Mouse (Mus musculus): ENCODE data around the gene Xpnpep1. TPM values are rescaled to one million over a fixed set of nuclear protein-coding genes. Genes with fewer than 3 reads are reported as not detected.
A peak's percentile ranks its signal among the peaks of the same experiment; 100 is the strongest.

Xpnpep1 gene
- total RNA-seq, 1 experiment: 190 TPM

- DNase-seq (ENCODE audit: low read depth, low spot score): peak; percentile 72
- peak overlapping the region; percentile 97 for H3K27ac ChIP-seq (ENCODE audit: insufficient read depth, low read depth, low read length, poor library complexity, severe bottlenecking)
These were observed 18.1 kb upstream of the Xpnpep1 start for GRCm38 (mm10) chr19:53057980-53058725.

DNA sequence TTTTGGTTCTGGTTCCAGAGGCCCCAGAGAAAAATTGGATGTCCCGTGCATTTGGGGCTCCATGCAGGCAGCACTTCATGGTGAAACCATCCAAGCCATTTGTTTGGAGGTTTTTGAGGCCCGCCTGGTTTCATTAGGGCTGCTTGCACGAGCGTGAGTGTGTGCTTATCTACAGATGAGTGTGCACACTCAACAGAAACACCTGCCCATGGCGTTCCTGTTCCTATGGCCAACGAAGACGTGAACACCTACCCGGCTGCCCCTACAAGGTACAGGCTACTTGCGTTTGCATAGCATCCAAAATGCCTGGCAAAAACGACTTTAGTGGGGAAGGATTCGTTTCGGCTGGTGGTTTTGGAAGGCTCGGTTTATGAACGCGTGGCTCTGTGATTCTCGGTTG, 13.3 kb upstream of the Xpnpep1 start:
- H3K36me3 ChIP-seq (ENCODE audit: control insufficient read depth, insufficient read depth, low read length, poor library complexity, severe bottlenecking): no peaks in the 10 kb centered on the region
- H3K9me3 ChIP-seq (ENCODE audit: control insufficient read depth, insufficient read depth, low read depth, low read length): no peaks in the 10 kb centered on the region
- in situ Hi-C loops (cut with MboI; ENCODE audit: low sequenced_read_pairs in 2 of 2, unreplicated experiment in 2 of 2): no loop called here
- peak overlapping the region; percentile 8; the same call in 1 of the 2 replicates for H3K27ac ChIP-seq (ENCODE audit: insufficient read depth, low read depth, low read length, poor library complexity, severe bottlenecking)
- TF ChIP-seq ZC3H11A (IDR thresholded peaks at IDR 0.05; ENCODE audit: borderline replicate concordance, low read depth, low read length) (no peak), ZNF384 (IDR thresholded peaks at IDR 0.05; ENCODE audit: low read depth, low read length) (no peak), HCFC1 (IDR thresholded peaks at IDR 0.05; ENCODE audit: borderline replicate concordance, insufficient read depth, low read length) (no peak), CHD2 (IDR thresholded peaks at IDR 0.05; ENCODE audit: low read depth, low read length) (no peak), MAFK (IDR thresholded peaks at IDR 0.05; ENCODE audit: insufficient read depth, low read depth, low read length) (no peak)
- H3K9ac ChIP-seq (ENCODE audit: insufficient read depth, low read depth, low read length, poor library complexity, severe bottlenecking): peak overlapping the region; percentile 36; the same call in 1 of the 2 replicates
- H3K4me3 ChIP-seq (ENCODE audit: insufficient read depth in 1 of 2, low read depth in 1 of 2, low read length in 2 of 2, poor library complexity in 1 of 2, severe bottlenecking in 1 of 2): peak overlapping the region in 1 of 2 experiments; percentile 22; a peak in 2 of 4 replicates
- H3K4me1 ChIP-seq (ENCODE audit: control insufficient read depth in 2 of 2, insufficient read depth in 2 of 2, low read length in 2 of 2, poor library complexity in 1 of 2): peaks cover 13 to 21% of the 10 kb centered on the region in 2 experiments
- DNase-seq (ENCODE audit: low read depth, low spot score): no peak

More at GRCm38 (mm10) chr19:53057980-53058725, 18.1 kb upstream of the Xpnpep1 start:
- H3K9me3 ChIP-seq (ENCODE audit: control insufficient read depth, insufficient read depth, low read depth, low read length): no peaks in the 10 kb centered on the region
- peak overlapping the region; percentile 43; the same call in 1 of the 2 replicates for H3K9ac ChIP-seq (ENCODE audit: insufficient read depth, low read depth, low read length, poor library complexity, severe bottlenecking)
- H3K36me3 ChIP-seq (ENCODE audit: control insufficient read depth, insufficient read depth, low read length, poor library complexity, severe bottlenecking): no peaks in the 10 kb centered on the region
- H3K4me3 ChIP-seq (ENCODE audit: insufficient read depth in 1 of 2, low read depth in 1 of 2, low read length in 2 of 2, poor library complexity in 1 of 2, severe bottlenecking in 1 of 2): peak overlapping the region; percentile 25 to 40
- TF ChIP-seq MAFK (IDR thresholded peaks at IDR 0.05; ENCODE audit: insufficient read depth, low read depth, low read length) (no peak), HCFC1 (IDR thresholded peaks at IDR 0.05; ENCODE audit: borderline replicate concordance, insufficient read depth, low read length) (no peak), ZNF384 (IDR thresholded peaks at IDR 0.05; ENCODE audit: low read depth, low read length) (no peak), CHD2 (IDR thresholded peaks at IDR 0.05; ENCODE audit: low read depth, low read length) (no peak), ZC3H11A (IDR thresholded peaks at IDR 0.05; ENCODE audit: borderline replicate concordance, low read depth, low read length) (no peak)
- H3K4me1 ChIP-seq (ENCODE audit: control insufficient read depth in 2 of 2, insufficient read depth in 2 of 2, low read length in 2 of 2, poor library complexity in 1 of 2): peaks cover 2 to 14% of the 10 kb centered on the region in 2 experiments; a peak in 1 of 4 replicates
- in situ Hi-C loops (cut with MboI; ENCODE audit: low sequenced_read_pairs in 2 of 2, unreplicated experiment in 2 of 2): no loop called here

DNA sequence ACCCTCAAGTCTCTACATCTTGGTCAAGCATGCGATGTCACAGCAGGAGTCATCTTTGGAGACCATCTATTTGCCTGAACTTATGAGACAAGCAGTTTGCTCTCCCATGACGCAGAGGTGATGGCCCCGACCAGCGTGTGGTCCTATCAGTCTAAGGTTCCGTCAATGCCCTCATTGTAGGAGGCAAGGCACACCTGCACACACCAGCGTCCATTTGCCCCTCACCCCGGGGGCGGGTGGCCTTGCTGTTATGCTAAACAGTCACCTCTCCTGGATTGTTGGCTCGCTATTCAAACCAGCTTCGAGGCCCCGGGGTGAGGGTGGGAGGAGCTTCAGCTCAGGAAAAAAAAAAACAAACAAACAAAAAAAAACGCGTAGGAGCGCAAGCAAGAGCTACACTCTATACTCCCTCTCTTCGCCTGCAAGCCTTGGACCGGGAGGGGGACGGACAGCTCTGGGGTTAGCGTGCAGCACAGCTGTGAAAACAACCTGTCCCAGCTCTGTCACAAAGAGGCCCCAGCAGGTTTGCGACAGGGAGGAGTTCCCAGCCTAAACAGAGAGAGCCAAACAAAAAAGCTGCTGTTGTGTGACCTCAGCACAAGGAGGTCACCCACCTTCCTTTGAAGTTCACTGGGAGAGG, 12.1 kb upstream of the Xpnpep1 start:
- Histone ChIP-seq H3K27ac (ENCODE audit: insufficient read depth, low read depth, low read length, poor library complexity, severe bottlenecking) (peak overlapping the region; percentile 74), H3K9ac (ENCODE audit: insufficient read depth, low read depth, low read length, poor library complexity, severe bottlenecking) (no peak overlapping the region; the same call in 1 of the 2 replicates), H3K4me3 (ENCODE audit: insufficient read depth in 1 of 2, low read depth in 1 of 2, low read length in 2 of 2, poor library complexity in 1 of 2, severe bottlenecking in 1 of 2) (peak overlapping the region; percentile 9 to 29; a peak in 3 of 4 replicates), H3K9me3 (ENCODE audit: control insufficient read depth, insufficient read depth, low read depth, low read length) (no peaks in the 10 kb centered on the region), H3K4me1 (ENCODE audit: control insufficient read depth in 2 of 2, insufficient read depth in 2 of 2, low read length in 2 of 2, poor library complexity in 1 of 2) (peaks cover 13 to 18% of the 10 kb centered on the region in 2 experiments), H3K36me3 (ENCODE audit: control insufficient read depth, insufficient read depth, low read length, poor library complexity, severe bottlenecking) (no peaks in the 10 kb centered on the region)
- TF ChIP-seq ZNF384 (IDR thresholded peaks at IDR 0.05; ENCODE audit: low read depth, low read length): peak; percentile 93
- TF ChIP-seq CHD2 (IDR thresholded peaks at IDR 0.05; ENCODE audit: low read depth, low read length): no peak
- DNase-seq (ENCODE audit: low read depth, low spot score): peak; percentile 85
- in situ Hi-C loops (cut with MboI; ENCODE audit: low sequenced_read_pairs in 2 of 2, unreplicated experiment in 2 of 2): no loop called here

DNA sequence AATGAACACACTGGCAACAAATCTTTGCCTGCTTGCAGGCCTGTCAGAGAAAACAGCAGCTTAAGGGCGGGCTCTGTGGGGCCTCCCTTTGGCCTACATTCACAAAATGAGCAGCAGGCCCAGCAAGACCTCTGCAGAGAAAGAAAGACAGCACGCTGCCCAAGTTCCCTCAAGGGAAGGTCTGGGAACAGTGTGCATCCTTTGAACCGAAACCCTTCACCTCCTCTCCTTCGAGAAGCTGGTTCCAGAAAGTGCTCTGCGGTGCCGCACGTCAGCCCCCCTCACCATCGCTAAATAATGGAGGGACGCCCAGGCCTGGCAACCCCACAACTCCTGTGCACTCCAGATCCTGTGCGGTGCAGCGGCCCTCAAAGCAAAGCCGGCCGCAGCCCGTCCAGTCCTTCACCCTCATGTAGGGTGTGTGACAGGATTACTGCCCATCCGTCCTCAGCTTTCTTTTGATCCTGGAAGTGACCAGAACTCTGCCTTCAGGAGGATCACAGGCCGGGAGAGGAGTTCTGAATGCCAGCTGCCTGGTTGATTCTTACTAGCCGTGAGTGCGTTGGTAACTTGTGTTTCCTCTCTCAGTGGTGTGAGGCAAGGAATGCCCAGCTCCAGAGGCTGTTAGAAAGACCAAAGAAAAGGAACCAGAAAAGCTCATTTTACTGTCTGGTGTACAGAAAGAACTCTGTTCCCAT, 11.4 kb upstream of the Xpnpep1 start:
- H3K9me3 ChIP-seq (ENCODE audit: control insufficient read depth, insufficient read depth, low read depth, low read length): no peaks in the 10 kb centered on the region
- H3K4me3 ChIP-seq (ENCODE audit: insufficient read depth in 1 of 2, low read depth in 1 of 2, low read length in 2 of 2, poor library complexity in 1 of 2, severe bottlenecking in 1 of 2): peak overlapping the region in 1 of 2 experiments; percentile 40; a peak in 2 of 4 replicates
- H3K27ac ChIP-seq (ENCODE audit: insufficient read depth, low read depth, low read length, poor library complexity, severe bottlenecking): peak overlapping the region; percentile 73
- DNase-seq (ENCODE audit: low read depth, low spot score): no peak
- H3K9ac ChIP-seq (ENCODE audit: insufficient read depth, low read depth, low read length, poor library complexity, severe bottlenecking): peak overlapping the region; percentile 46
- TF ChIP-seq MAFK (IDR thresholded peaks at IDR 0.05; ENCODE audit: insufficient read depth, low read depth, low read length) (no peak), ZC3H11A (IDR thresholded peaks at IDR 0.05; ENCODE audit: borderline replicate concordance, low read depth, low read length) (no peak), CHD2 (IDR thresholded peaks at IDR 0.05; ENCODE audit: low read depth, low read length) (no peak), ZNF384 (IDR thresholded peaks at IDR 0.05; ENCODE audit: low read depth, low read length) (no peak), HCFC1 (IDR thresholded peaks at IDR 0.05; ENCODE audit: borderline replicate concordance, insufficient read depth, low read length) (no peak)
- H3K36me3 ChIP-seq (ENCODE audit: control insufficient read depth, insufficient read depth, low read length, poor library complexity, severe bottlenecking): no peaks in the 10 kb centered on the region
- in situ Hi-C loops (cut with MboI; ENCODE audit: low sequenced_read_pairs in 2 of 2, unreplicated experiment in 2 of 2): no loop called here
- peaks cover 13 to 18% of the 10 kb centered on the region in 2 experiments for H3K4me1 ChIP-seq (ENCODE audit: control insufficient read depth in 2 of 2, insufficient read depth in 2 of 2, low read length in 2 of 2, poor library complexity in 1 of 2)

Measured in ES-E14 (cell line).